Mouse (Mus musculus) gastrocnemius, adult 8-10 months (tissue): Measurements from ENCODE around the gene Emilin2. TPM values are rescaled to one million over a fixed set of nuclear protein-coding genes. Genes with fewer than 3 reads are reported as not detected.
A peak's percentile ranks its signal among the peaks of the same experiment; 100 is the strongest.

ENCODE experiments used
- DNase-seq, 2 experiments: peaks; one replicate each; pipeline ENCODE4 v3.0.0; 2022; ENCODE audit warnings: low spot score in 2 of 2
- total RNA-seq, 4 experiments: library from RNA; stranded (reverse); gene quantifications; 2 replicates each; pipeline ENCODE4 v1.2.4; 2022

Gene Emilin2
- total RNA-seq, 4 experiments from 2014 or later: 2.8 to 5.3 (median 3.2) TPM

- no peak for DNase-seq
Observed at GRCm38 (mm10) chr17:71265336-71266051, 46.3 kb downstream of the Emilin2 start.

GRCm38 (mm10) chr17:71264739-71265138 lies 47.0 kb downstream of the Emilin2 start:
- DNase-seq: no peak

- no peak for DNase-seq
Observed at GRCm38 (mm10) chr17:71263136-71263535, 48.6 kb downstream of the Emilin2 start.

GRCm38 (mm10) chr17:71260658-71261057 lies 51.1 kb downstream of the Emilin2 start:
- no peak for DNase-seq

- DNase-seq: peak in 1 of 2 experiments; percentile 32
Observed at GRCm38 (mm10) chr17:71259727-71260126, 52.1 kb downstream of the Emilin2 start.

- DNase-seq: no peak
Observed at GRCm38 (mm10) chr17:71256806-71257536, 54.8 kb downstream of the Emilin2 start.

- DNase-seq: no peak
Observed at GRCm38 (mm10) chr17:71256068-71256615, 55.6 kb downstream of the Emilin2 start.

- DNase-seq: no peak
Observed at GRCm38 (mm10) chr17:71254736-71255135, 57.0 kb downstream of the Emilin2 start.

- no peak for DNase-seq
Observed at GRCm38 (mm10) chr17:71254106-71254505, 57.7 kb downstream of the Emilin2 start.

GRCm38 (mm10) chr17:71253391-71253790 lies 58.4 kb downstream of the Emilin2 start:
- no peak for DNase-seq

- no peak for DNase-seq
Observed at GRCm38 (mm10) chr17:71252101-71252500, 59.7 kb downstream of the Emilin2 start.

- no peak for DNase-seq
Observed at GRCm38 (mm10) chr17:71251601-71252001, 60.2 kb downstream of the Emilin2 start.

- peak in 1 of 2 experiments; percentile 25 for DNase-seq
Observed at GRCm38 (mm10) chr17:71250819-71251600, 60.8 kb downstream of the Emilin2 start.

- DNase-seq: no peak
Observed at GRCm38 (mm10) chr17:71250046-71250445, 61.7 kb downstream of the Emilin2 start.

GRCm38 (mm10) chr17:71248963-71249362 lies 62.8 kb downstream of the Emilin2 start:
- DNase-seq: no peak

GRCm38 (mm10) chr17:71246022-71246421 lies 65.8 kb downstream of the Emilin2 start:
- no peak for DNase-seq

GRCm38 (mm10) chr17:71245133-71245532 lies 66.6 kb downstream of the Emilin2 start:
- DNase-seq: no peak

- DNase-seq: no peak
Observed at GRCm38 (mm10) chr17:71242666-71243065, 69.1 kb downstream of the Emilin2 start.

- DNase-seq: no peak
Observed at GRCm38 (mm10) chr17:71240811-71241210, 71.0 kb downstream of the Emilin2 start.

- no peak for DNase-seq
Observed at GRCm38 (mm10) chr17:71238494-71238893, 73.3 kb downstream of the Emilin2 start.

GRCm38 (mm10) chr17:71235229-71235958 lies 76.4 kb downstream of the Emilin2 start:
- DNase-seq: no peak
